Mouse (Mus musculus): ENCODE data around the gene Prkch.

The Prkch gene

DNA sequence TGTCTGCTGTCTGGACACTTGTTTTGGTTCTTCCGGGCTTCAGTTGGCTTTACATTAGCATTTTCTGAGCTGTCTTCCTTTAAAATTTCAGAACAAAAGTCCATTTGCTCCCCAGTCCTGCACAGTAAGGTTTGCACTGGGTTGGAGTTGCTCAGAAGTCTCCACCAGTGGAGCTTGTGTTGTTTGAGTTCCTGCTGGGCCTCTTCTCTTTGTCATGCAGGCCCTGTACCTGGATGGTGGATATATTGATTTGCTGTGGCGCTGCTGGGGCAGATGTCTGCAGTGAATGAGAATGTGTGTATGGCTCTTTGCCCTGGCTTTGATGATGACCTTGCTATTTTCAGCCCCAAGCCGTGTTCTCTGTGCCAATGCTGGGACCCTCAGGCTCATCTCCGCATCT, 15.9 kb downstream of the Prkch start:
- H3K4me1 ChIP-seq (replicated peaks; ENCODE audit: low read depth, low read length), result peaks cover 26% of the 10 kb centered on the region
- H3K4me3 ChIP-seq (replicated peaks; ENCODE audit: low read length), result no peak overlapping the region
- no peaks in the 10 kb centered on the region for H3K9me3 ChIP-seq (ENCODE audit: low read length)
- no peaks in the 10 kb centered on the region for H3K36me3 ChIP-seq (ENCODE audit: insufficient read depth, low read length)
- H3K27me3 ChIP-seq (ENCODE audit: insufficient read depth, low read length), result 0 out of 2 replicates have a peak, but pooled peaks cover 7% of the 10 kb centered on the region
- TF ChIP-seq CTCF (conservative IDR thresholded peaks at IDR 0.05; ENCODE audit: low read length) (no peak), POU5F1 (IDR thresholded peaks at IDR 0.05; ENCODE audit: borderline replicate concordance, low read length) (peak; percentile 86; the same call in 1 of the 2 replicates), NANOG (IDR thresholded peaks at IDR 0.05; ENCODE audit: borderline replicate concordance, low read length) (peak; percentile 22; the same call in 1 of the 2 replicates)

DNA sequence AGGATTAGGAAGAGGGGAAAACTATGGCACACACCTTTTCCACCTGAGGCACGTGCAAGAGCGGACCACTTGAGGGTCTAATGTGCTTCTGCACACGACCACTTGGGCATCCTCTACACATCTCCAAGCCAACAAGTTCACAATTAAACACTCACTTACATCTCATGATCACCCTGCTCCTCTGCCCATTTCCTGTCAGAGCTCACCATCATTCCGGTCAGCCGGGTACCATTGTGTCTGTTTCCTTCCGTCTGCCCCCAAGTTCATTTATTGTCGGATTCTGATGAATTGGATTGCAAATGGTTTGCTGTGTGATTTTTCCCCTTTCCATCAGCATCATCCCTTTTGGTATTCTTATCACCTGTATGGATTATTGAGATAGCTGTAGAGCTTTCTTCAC, 18.4 kb downstream of the Prkch start:
- H3K4me3 ChIP-seq (replicated peaks; ENCODE audit: low read length), result no peak overlapping the region
- TF ChIP-seq NANOG (IDR thresholded peaks at IDR 0.05; ENCODE audit: borderline replicate concordance, low read length), result no peak
- no peak for TF ChIP-seq POU5F1 (IDR thresholded peaks at IDR 0.05; ENCODE audit: borderline replicate concordance, low read length)
- TF ChIP-seq CTCF (conservative IDR thresholded peaks at IDR 0.05; ENCODE audit: low read length), result no peak
- 0 out of 2 replicates have a peak, but pooled peaks cover 7% of the 10 kb centered on the region for H3K27me3 ChIP-seq (ENCODE audit: insufficient read depth, low read length)
- H3K9me3 ChIP-seq (ENCODE audit: low read length), result no peaks in the 10 kb centered on the region
- H3K36me3 ChIP-seq (ENCODE audit: insufficient read depth, low read length), result no peaks in the 10 kb centered on the region
- H3K4me1 ChIP-seq (replicated peaks; ENCODE audit: low read depth, low read length), result peaks cover 24% of the 10 kb centered on the region

DNA sequence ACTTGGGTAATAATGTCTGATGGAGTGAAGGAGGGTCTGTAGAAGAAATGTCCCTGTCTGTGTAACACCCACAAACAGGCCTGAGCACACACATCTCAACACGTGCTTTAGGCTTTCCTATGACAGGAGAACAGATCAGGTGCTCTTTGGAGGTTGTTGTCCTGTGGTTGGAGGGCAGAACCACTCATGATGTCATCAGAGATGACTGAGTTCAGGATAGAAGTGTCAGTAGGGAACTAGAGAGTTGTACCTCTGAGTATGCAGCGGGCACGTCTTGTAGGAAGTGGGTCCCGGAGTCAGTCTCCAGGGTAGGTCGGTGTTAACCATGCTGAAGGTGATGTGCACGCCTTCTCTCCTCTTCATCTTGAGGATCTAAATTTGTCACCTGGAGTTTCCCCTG, 19.1 kb downstream of the Prkch start:
- no peak for TF ChIP-seq CTCF (conservative IDR thresholded peaks at IDR 0.05; ENCODE audit: low read length)
- no peak for TF ChIP-seq POU5F1 (IDR thresholded peaks at IDR 0.05; ENCODE audit: borderline replicate concordance, low read length)
- TF ChIP-seq NANOG (IDR thresholded peaks at IDR 0.05; ENCODE audit: borderline replicate concordance, low read length), result no peak
- H3K9me3 ChIP-seq (ENCODE audit: low read length), result no peaks in the 10 kb centered on the region
- no peaks in the 10 kb centered on the region for H3K36me3 ChIP-seq (ENCODE audit: insufficient read depth, low read length)
- peaks cover 20% of the 10 kb centered on the region for H3K4me1 ChIP-seq (replicated peaks; ENCODE audit: low read depth, low read length)
- H3K4me3 ChIP-seq (replicated peaks; ENCODE audit: low read length), result no peak overlapping the region
- H3K27me3 ChIP-seq (ENCODE audit: insufficient read depth, low read length), result 0 out of 2 replicates have a peak, but pooled peaks cover 7% of the 10 kb centered on the region

DNA sequence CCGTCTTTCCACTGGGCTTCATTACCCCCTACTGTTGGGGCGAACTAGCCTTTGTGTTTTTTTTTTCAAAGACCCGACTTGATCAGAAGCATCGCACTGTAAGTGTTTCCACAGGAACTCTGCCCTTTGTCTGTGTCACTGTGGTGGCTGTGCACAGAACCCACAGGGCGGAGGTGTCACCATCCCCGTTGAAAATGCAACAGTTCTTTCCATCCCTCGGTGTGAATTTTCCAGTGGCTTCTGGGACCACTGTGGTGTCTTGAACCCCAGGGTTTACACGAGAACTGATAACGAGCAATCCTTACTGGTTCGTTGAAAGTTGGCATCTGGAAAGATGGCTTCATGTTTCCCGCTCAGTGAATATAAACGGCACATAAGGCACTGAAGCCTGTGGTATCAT, 20.2 kb downstream of the Prkch start:
- no peak for TF ChIP-seq POU5F1 (IDR thresholded peaks at IDR 0.05; ENCODE audit: borderline replicate concordance, low read length)
- no peak for TF ChIP-seq CTCF (conservative IDR thresholded peaks at IDR 0.05; ENCODE audit: low read length)
- TF ChIP-seq NANOG (IDR thresholded peaks at IDR 0.05; ENCODE audit: borderline replicate concordance, low read length), result no peak
- H3K4me1 ChIP-seq (replicated peaks; ENCODE audit: low read depth, low read length), result peaks cover 14% of the 10 kb centered on the region

DNA sequence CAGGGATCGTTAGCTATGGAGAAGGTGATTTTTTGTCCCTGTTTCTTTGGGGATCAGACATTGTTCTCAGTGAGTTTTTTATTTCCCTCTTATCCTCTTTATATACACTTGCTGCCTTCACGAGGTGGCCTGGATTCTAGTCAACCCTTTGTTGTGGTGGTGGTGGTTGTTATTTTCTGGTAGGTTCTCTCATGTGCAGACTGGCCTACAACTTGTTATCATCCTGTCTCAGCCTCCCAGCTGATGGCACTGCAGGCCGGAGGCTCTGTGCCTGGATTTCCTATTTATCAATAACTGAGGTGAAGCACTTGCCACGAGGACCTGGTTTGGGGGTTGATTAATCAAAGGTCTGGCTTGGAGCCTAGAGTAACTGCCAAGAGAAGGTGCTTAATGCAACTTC, 20.6 kb downstream of the Prkch start:
- Histone ChIP-seq H3K9me3 (ENCODE audit: low read length) (no peaks in the 10 kb centered on the region), H3K27me3 (ENCODE audit: insufficient read depth, low read length) (0 out of 2 replicates have a peak, but pooled peaks cover 7% of the 10 kb centered on the region), H3K36me3 (ENCODE audit: insufficient read depth, low read length) (no peaks in the 10 kb centered on the region), H3K4me1 (replicated peaks; ENCODE audit: low read depth, low read length) (peaks cover 10% of the 10 kb centered on the region), H3K4me3 (replicated peaks; ENCODE audit: low read length) (no peak overlapping the region)
- TF ChIP-seq NANOG (IDR thresholded peaks at IDR 0.05; ENCODE audit: borderline replicate concordance, low read length) (no peak), CTCF (conservative IDR thresholded peaks at IDR 0.05; ENCODE audit: low read length) (no peak), POU5F1 (IDR thresholded peaks at IDR 0.05; ENCODE audit: borderline replicate concordance, low read length) (no peak)

More for the DNA sequence above, 20.2 kb downstream of the Prkch start:
- Histone ChIP-seq H3K9me3 (ENCODE audit: low read length) (no peaks in the 10 kb centered on the region), H3K27me3 (ENCODE audit: insufficient read depth, low read length) (0 out of 2 replicates have a peak, but pooled peaks cover 7% of the 10 kb centered on the region), H3K36me3 (ENCODE audit: insufficient read depth, low read length) (no peaks in the 10 kb centered on the region), H3K4me3 (replicated peaks; ENCODE audit: low read length) (no peak overlapping the region)

DNA sequence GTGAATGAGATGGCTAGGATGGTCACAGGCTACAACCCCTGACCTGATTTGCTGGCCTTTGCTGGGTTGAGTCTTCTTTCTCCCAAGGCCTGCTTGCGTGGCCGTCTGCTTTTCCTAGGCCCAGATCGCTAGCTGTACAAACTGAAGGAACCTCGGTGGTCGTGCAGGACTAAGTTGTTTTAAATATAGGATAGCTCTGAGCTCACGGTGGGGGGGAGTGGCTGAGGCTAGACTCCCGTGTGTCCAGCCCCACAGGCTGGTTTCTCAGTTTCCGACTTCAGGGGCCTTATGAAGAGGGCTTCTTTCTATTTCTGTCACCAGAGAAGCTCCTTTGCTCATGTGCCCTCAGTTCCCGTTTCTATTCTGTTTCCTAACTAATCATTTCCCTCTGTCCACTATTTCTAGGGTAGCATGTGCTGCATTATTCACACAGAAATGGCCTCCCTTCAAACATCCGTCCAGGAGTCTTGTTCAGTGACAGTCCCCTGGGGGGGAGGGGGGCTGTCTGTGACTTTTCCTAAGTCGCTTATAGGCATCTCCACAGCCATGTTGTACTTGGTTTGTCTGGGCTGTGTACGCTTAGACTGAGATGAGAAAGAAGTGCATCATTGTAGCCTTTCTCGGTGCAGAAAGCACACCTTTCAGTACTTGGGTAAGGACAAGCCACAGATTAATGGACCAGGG, 22.9 kb downstream of the Prkch start:
- Histone ChIP-seq H3K4me1 (replicated peaks; ENCODE audit: low read depth, low read length) (no peaks in the 10 kb centered on the region; the same call in 1 of the 2 replicates), H3K27me3 (ENCODE audit: insufficient read depth, low read length) (peaks cover 10% of the 10 kb centered on the region; the same call in 1 of the 2 replicates), H3K9me3 (ENCODE audit: low read length) (no peaks in the 10 kb centered on the region), H3K4me3 (replicated peaks; ENCODE audit: low read length) (no peak overlapping the region), H3K36me3 (ENCODE audit: insufficient read depth, low read length) (no peaks in the 10 kb centered on the region)
- TF ChIP-seq POU5F1 (IDR thresholded peaks at IDR 0.05; ENCODE audit: borderline replicate concordance, low read length), result no peak
- no peak for TF ChIP-seq CTCF (conservative IDR thresholded peaks at IDR 0.05; ENCODE audit: low read length)

DNA sequence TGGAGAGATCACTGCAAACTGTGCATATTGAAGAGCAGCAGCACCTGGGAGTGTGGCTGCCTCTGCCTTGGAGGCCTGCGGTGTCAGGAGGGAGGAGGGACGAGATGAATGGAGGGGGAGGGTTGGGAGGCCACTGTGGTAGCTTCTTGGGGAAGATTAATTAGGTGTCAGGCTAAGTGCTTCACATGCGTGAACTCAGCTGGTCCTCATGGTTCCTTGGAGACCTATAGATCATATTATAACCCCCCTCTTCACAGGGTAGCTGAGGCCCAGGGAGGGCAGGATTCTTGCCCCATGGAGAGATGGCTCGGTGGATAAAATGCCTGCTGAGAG, 23.4 kb downstream of the Prkch start:
- Histone ChIP-seq H3K9me3 (ENCODE audit: low read length) (no peaks in the 10 kb centered on the region), H3K4me3 (replicated peaks; ENCODE audit: low read length) (no peak overlapping the region), H3K27me3 (ENCODE audit: insufficient read depth, low read length) (peaks cover 10% of the 10 kb centered on the region; the same call in 1 of the 2 replicates), H3K36me3 (ENCODE audit: insufficient read depth, low read length) (no peaks in the 10 kb centered on the region), H3K4me1 (replicated peaks; ENCODE audit: low read depth, low read length) (no peaks in the 10 kb centered on the region; the same call in 1 of the 2 replicates)
- TF ChIP-seq NANOG (IDR thresholded peaks at IDR 0.05; ENCODE audit: borderline replicate concordance, low read length), result no peak
- TF ChIP-seq POU5F1 (IDR thresholded peaks at IDR 0.05; ENCODE audit: borderline replicate concordance, low read length), result no peak
- TF ChIP-seq CTCF (conservative IDR thresholded peaks at IDR 0.05; ENCODE audit: low read length), result no peak

DNA sequence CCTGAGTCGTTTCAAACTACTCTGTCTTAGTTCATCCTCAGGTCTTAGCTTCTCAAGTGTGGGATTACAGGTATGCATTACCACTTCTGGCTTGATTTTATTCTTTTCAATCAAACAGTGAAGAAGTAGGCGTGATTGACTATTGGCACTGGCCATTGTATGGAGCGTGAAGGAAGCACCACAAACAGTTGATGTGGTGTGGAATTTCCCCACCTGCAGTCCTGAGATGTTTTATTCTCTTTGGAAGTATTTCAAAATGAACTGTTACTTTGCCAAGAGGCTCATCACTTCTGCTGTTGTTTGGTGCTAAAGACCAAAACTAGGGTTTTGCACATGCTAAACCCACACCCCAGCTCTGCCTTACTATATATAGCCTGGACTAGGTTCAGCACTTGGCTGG, 24.7 kb downstream of the Prkch start:
- Histone ChIP-seq H3K4me3 (replicated peaks; ENCODE audit: low read length) (no peak overlapping the region), H3K9me3 (ENCODE audit: low read length) (no peaks in the 10 kb centered on the region), H3K27me3 (ENCODE audit: insufficient read depth, low read length) (peaks cover 4% of the 10 kb centered on the region; the same call in 1 of the 2 replicates), H3K4me1 (replicated peaks; ENCODE audit: low read depth, low read length) (no peaks in the 10 kb centered on the region; the same call in 1 of the 2 replicates), H3K36me3 (ENCODE audit: insufficient read depth, low read length) (no peaks in the 10 kb centered on the region)
- TF ChIP-seq CTCF (conservative IDR thresholded peaks at IDR 0.05; ENCODE audit: low read length) (no peak), POU5F1 (IDR thresholded peaks at IDR 0.05; ENCODE audit: borderline replicate concordance, low read length) (no peak), NANOG (IDR thresholded peaks at IDR 0.05; ENCODE audit: borderline replicate concordance, low read length) (no peak)

All from E14TG2a.4 (cell line).